Mouse (Mus musculus) v-Abl transformed pro-B cells (cell line): ENCODE data around the gene Mtmr1.

Source experiments
- in situ Hi-C, 2 experiments: fragments of 400-800 bp; cut with MboI; formaldehyde crosslinking; loops; one replicate each; pipeline ENCODE4 v1.15.1; 2025; ENCODE audit not compliant: unreplicated experiment in 2 of 2

Gene Mtmr1

GRCm38 (mm10) chrX:71434860-71435259 lies 70.3 kb downstream of the Mtmr1 start:
- in situ Hi-C loops = loop anchor here (25.0 kb wide), 1 partner anchor 502 kb away; no protein-coding TSS in a partner anchor

GRCm38 (mm10) chrX:71435542-71435941 lies 71.0 kb downstream of the Mtmr1 start:
- in situ Hi-C loops = loop anchor here (25.0 kb wide), 1 partner anchor 502 kb away; no protein-coding TSS in a partner anchor

DNA sequence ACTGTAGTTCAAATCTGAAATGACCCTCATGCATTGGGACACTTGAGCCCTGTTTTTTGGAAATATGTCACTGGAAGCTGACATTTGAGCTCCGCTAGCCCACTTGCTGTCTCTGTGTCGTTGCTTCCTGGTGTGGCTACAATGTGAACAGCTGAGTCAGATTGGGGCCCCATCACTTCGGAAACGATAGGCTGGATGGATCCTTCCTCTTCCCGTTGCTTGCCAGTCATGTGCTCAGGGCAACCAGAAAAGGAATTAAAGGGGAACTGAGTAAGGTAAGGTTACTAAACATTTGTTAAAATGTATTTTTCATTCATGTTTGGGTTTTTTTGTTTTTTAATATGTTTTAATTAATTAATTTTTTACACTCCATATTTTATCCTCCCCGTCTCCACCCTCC lies 74.9 kb downstream of the Mtmr1 start:
- in situ Hi-C loops = loop anchor here (25.0 kb wide), 1 partner anchor 498 kb away; no protein-coding TSS in a partner anchor

DNA sequence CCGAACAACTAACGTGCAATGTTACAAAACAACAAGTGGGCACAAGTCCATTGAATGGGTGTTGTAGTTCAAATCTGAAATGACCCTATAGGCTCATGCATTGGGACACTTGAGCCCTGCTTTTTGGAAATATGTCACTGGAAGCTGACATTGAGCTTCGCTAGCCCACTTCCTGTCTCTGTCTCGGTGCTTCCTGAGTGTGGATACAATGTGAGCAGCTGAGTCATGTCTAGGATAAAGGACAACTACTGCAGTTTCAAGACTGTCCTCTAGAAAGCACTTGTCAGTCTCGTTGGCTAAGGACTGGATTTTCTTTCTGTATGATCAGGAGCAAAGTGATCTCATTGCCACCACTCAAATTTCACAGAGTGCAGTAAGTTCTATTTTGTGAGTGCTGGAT lies 78.4 kb downstream of the Mtmr1 start:
- in situ Hi-C loops = loop anchor here (25.0 kb wide), 1 partner anchor 494 kb away; no protein-coding TSS in a partner anchor

GRCm38 (mm10) chrX:71456078-71456737 lies 91.6 kb downstream of the Mtmr1 start:
- in situ Hi-C loops = no loop called here

- in situ Hi-C loops = no loop called here
Measured at GRCm38 (mm10) chrX:71464138-71464826, 99.7 kb downstream of the Mtmr1 start.

- in situ Hi-C loops = no loop called here
Measured at GRCm38 (mm10) chrX:71465417-71465816, 100.9 kb downstream of the Mtmr1 start.

- in situ Hi-C loops = no loop called here
Measured at GRCm38 (mm10) chrX:71467491-71467890, 102.9 kb downstream of the Mtmr1 start.
